In genomic region chr4:134851236-134851635, GRCm38 (mm10) we compare ENCODE assay signal across 9 mouse cellular contexts. TPM values are rescaled to one million over a fixed set of nuclear protein-coding genes. Genes with fewer than 3 reads are reported as not detected.
A peak's percentile ranks its signal among the peaks of the same experiment; 100 is the strongest.
DNase-seq lines count a peak whose midpoint lies in the region; ATAC-seq lines count a peak whose summit lies in the region.
"Had no signal": no experiment of that assay in that cellular context is flagged by ENCODE, and none has a peak within 500 bp of the region (broad histone marks: within the 10 kb centered on the region; RNA-seq: fewer than 3 reads in every experiment).

No protein-coding gene starts in this region.

- peaks cover 26% of the 10 kb centered on the region for H3K4me1 ChIP-seq in heart, embryonic 15.5 days (replicated peaks)
- peaks cover 47% of the 10 kb centered on the region for H3K4me1 ChIP-seq in embryonic facial prominence, embryonic 10.5 days
- peaks cover 20% of the 10 kb centered on the region for H3K4me1 ChIP-seq in hindbrain, embryonic 16.5 days (ENCODE audit: control insufficient read depth, insufficient read depth, low read depth, low read length)
- peaks cover 39% of the 10 kb centered on the region for H3K4me1 ChIP-seq in midbrain, embryonic 15.5 days

- peaks cover 12% of the 10 kb centered on the region for H3K27me3 ChIP-seq in heart, embryonic 15.5 days
- H3K27me3 ChIP-seq in embryonic facial prominence, embryonic 10.5 days (replicated peaks; ENCODE audit: low read depth, poor library complexity, severe bottlenecking): peaks cover 19% of the 10 kb centered on the region
- no peaks in the 10 kb centered on the region for H3K27me3 ChIP-seq in hindbrain, embryonic 16.5 days (replicated peaks; ENCODE audit: control insufficient read depth, insufficient read depth, low read length)
- peaks cover 4% of the 10 kb centered on the region; the same call in 1 of the 2 replicates for H3K27me3 ChIP-seq in midbrain, embryonic 15.5 days (replicated peaks)

- ATAC-seq in heart, embryonic 15.5 days (replicated peaks; ENCODE audit: insufficient number of reproducible peaks, insufficient read depth, low FRiP score, low read depth): no peak
- ATAC-seq in hindbrain, embryonic 16.5 days: no peak
- ATAC-seq in midbrain, embryonic 15.5 days (replicated peaks): no peak
- no peak for ATAC-seq in megakaryocyte-erythroid progenitor cell, adult 5-6 weeks (replicated peaks; ENCODE audit: low FRiP score, low TSS enrichment, poor library complexity, severe bottlenecking)

- intact Hi-C loops in heart, postnatal 25 days (cut with DNase I): no loop called here

- no peak for DNase-seq in heart, postnatal 25 days (ENCODE audit: low spot score)
- DNase-seq in embryonic facial prominence, embryonic 10.5 days (ENCODE audit: low spot score): no peak
- DNase-seq in cerebellum, postnatal 10 days: no peak
- no peak for DNase-seq in urinary bladder, postnatal 25 days (ENCODE audit: low spot score)
- DNase-seq: thymus, adult 2 months had no signal

- no peak overlapping the region for H3K27ac ChIP-seq in heart, embryonic 15.5 days
- H3K27ac ChIP-seq in embryonic facial prominence, embryonic 10.5 days (replicated peaks): no peak overlapping the region
- no peak overlapping the region for H3K27ac ChIP-seq in hindbrain, embryonic 16.5 days (ENCODE audit: low read depth, low read length)
- no peak overlapping the region for H3K27ac ChIP-seq in midbrain, embryonic 15.5 days

- no peak overlapping the region for H3K9ac ChIP-seq in heart, embryonic 15.5 days
- no peak overlapping the region for H3K9ac ChIP-seq in hindbrain, embryonic 16.5 days (ENCODE audit: low read depth, low read length)
- peak overlapping the region; percentile 99; the same call in 1 of the 2 replicates for H3K9ac ChIP-seq in midbrain, embryonic 15.5 days

- peak overlapping the region; percentile 92; the same call in 1 of the 2 replicates for H3K4me2 ChIP-seq in heart, embryonic 15.5 days
- peak overlapping the region; percentile 57 for H3K4me2 ChIP-seq in hindbrain, embryonic 16.5 days (ENCODE audit: low read length)
- H3K4me2 ChIP-seq in midbrain, embryonic 15.5 days: peak overlapping the region; percentile 61

- H3K36me3 ChIP-seq in heart, embryonic 15.5 days: no peaks in the 10 kb centered on the region
- no peaks in the 10 kb centered on the region; the same call in 1 of the 2 replicates for H3K36me3 ChIP-seq in embryonic facial prominence, embryonic 10.5 days (replicated peaks)
- H3K36me3 ChIP-seq in hindbrain, embryonic 16.5 days (ENCODE audit: control insufficient read depth, insufficient read depth, low read length): no peaks in the 10 kb centered on the region
- no peaks in the 10 kb centered on the region for H3K36me3 ChIP-seq in midbrain, embryonic 15.5 days (replicated peaks)

- peak overlapping the region; percentile 99; the same call in 1 of the 2 replicates for H3K4me3 ChIP-seq in heart, embryonic 15.5 days
- H3K4me3 ChIP-seq in embryonic facial prominence, embryonic 10.5 days: peak overlapping the region; percentile 99
- peak overlapping the region; percentile 88 for H3K4me3 ChIP-seq in hindbrain, embryonic 16.5 days (ENCODE audit: low read length)
- peak overlapping the region; percentile 99 for H3K4me3 ChIP-seq in midbrain, embryonic 15.5 days

- 81% methylated on average over 2 of the region's 2 CpGs for WGBS in heart, embryonic 15.5 days
- 76% methylated on average over 2 of the region's 2 CpGs for WGBS in embryonic facial prominence, embryonic 10.5 days
- WGBS in hindbrain, embryonic 16.5 days: 47% methylated on average over 2 of the region's 2 CpGs
- WGBS in midbrain, embryonic 15.5 days: 51% methylated on average over 2 of the region's 2 CpGs

- H3K9me3 ChIP-seq in heart, embryonic 15.5 days (replicated peaks): no peaks in the 10 kb centered on the region
- no peaks in the 10 kb centered on the region for H3K9me3 ChIP-seq in embryonic facial prominence, embryonic 10.5 days
- H3K9me3 ChIP-seq in hindbrain, embryonic 16.5 days (ENCODE audit: control insufficient read depth, low read length): no peaks in the 10 kb centered on the region
- H3K9me3 ChIP-seq in midbrain, embryonic 15.5 days: no peaks in the 10 kb centered on the region

RNA-seq across cellular contexts. Expression of gene Maco1, which starts 1.9 kb away (rescaled TPM):
- polyA plus RNA-seq in heart, embryonic 15.5 days (2015; fragmentation: Nextera tagmentation; extraction: Ambion mirVana): 22.0 and 25.5 TPM in 2 replicates
- 10 to 100 TPM; 18.6 to 22.1 TPM for total RNA-seq in heart, postnatal 25 days (2021)
- 38.9 and 42.5 TPM in 2 replicates for polyA plus RNA-seq in embryonic facial prominence, embryonic 10.5 days (2016; fragmentation: Nextera tagmentation; extraction: Ambion mirVana)
- polyA plus RNA-seq in hindbrain, embryonic 16.5 days (2015; fragmentation: Nextera tagmentation; extraction: Ambion mirVana): 75.4 and 76.6 TPM in 2 replicates
- polyA plus RNA-seq in midbrain, embryonic 15.5 days (2015; fragmentation: Nextera tagmentation; extraction: Ambion mirVana): 97.2 and 106 TPM in 2 replicates
- total RNA-seq in megakaryocyte-erythroid progenitor cell, adult 5-6 weeks (2014; fragmentation: Nextera tagmentation): 32.4 and 36.2 TPM in 2 replicates
- 41.9 and 61.3 TPM in 2 replicates for total RNA-seq in megakaryocyte-erythroid progenitor cell, adult 5-6 weeks (2017)

RNA-seq across cellular contexts. Expression of gene Rhd, which starts 13.1 kb away (rescaled TPM):
- 5.4 and 8.9 TPM in 2 replicates for polyA plus RNA-seq in heart, embryonic 15.5 days (2015; fragmentation: Nextera tagmentation; extraction: Ambion mirVana)
- 1 to 10 TPM; 1.5 to 1.6 TPM for total RNA-seq in heart, postnatal 25 days (2021)
- 8.2 and 11.2 TPM in 2 replicates for polyA plus RNA-seq in embryonic facial prominence, embryonic 10.5 days (2016; fragmentation: Nextera tagmentation; extraction: Ambion mirVana)
- polyA plus RNA-seq in hindbrain, embryonic 16.5 days (2015; fragmentation: Nextera tagmentation; extraction: Ambion mirVana): 1.7 and 2.1 TPM in 2 replicates
- polyA plus RNA-seq in midbrain, embryonic 15.5 days (2015; fragmentation: Nextera tagmentation; extraction: Ambion mirVana): 0.98 and 1.1 TPM in 2 replicates
- total RNA-seq in megakaryocyte-erythroid progenitor cell, adult 5-6 weeks (2014; fragmentation: Nextera tagmentation): 163 and 165 TPM in 2 replicates
- total RNA-seq in megakaryocyte-erythroid progenitor cell, adult 5-6 weeks (2017): 119 and 185 TPM in 2 replicates
